Mouse (Mus musculus): ENCODE results near the gene Car3.
"Not testable (repeated sequence)": the region's sequence is repeated elsewhere in the genome, so short reads cannot be mapped to it uniquely, and the experiment has no call there.

The Car3 gene

GRCm38 (mm10) chr3:14863022-14863711 is at the start of gene Car3:
Car3 (plus strand) TSS chr3:14863512.
- DNase-seq, result peak; percentile 77

GRCm38 (mm10) chr3:14815396-14815795 is 47.9 kb upstream of the Car3 start:
- DNase-seq, result not testable (repeated sequence)

GRCm38 (mm10) chr3:14819844-14820504 is 43.3 kb upstream of the Car3 start:
- no peak for DNase-seq

- no peak for DNase-seq
Observed at GRCm38 (mm10) chr3:14828896-14829295, 34.4 kb upstream of the Car3 start.

GRCm38 (mm10) chr3:14831219-14831835 is 32.0 kb upstream of the Car3 start:
- no peak for DNase-seq

- no peak for DNase-seq
Observed at GRCm38 (mm10) chr3:14832766-14833165, 30.5 kb upstream of the Car3 start.

GRCm38 (mm10) chr3:14838936-14839335 is 24.4 kb upstream of the Car3 start:
- no peak for DNase-seq

- DNase-seq, result no peak
Observed at GRCm38 (mm10) chr3:14839466-14840118, 23.7 kb upstream of the Car3 start.

- no peak for DNase-seq
Observed at GRCm38 (mm10) chr3:14848587-14849254, 14.6 kb upstream of the Car3 start.

- DNase-seq, result no peak
Observed at GRCm38 (mm10) chr3:14853966-14854365, 9.3 kb upstream of the Car3 start.

GRCm38 (mm10) chr3:14854446-14854845 is 8.9 kb upstream of the Car3 start:
- DNase-seq, result no peak

GRCm38 (mm10) chr3:14857874-14858273 is 5.4 kb upstream of the Car3 start:
- no peak for DNase-seq

GRCm38 (mm10) chr3:14860291-14860690 is 3.0 kb upstream of the Car3 start:
- DNase-seq, result no peak

GRCm38 (mm10) chr3:14861165-14861564 is 2.1 kb upstream of the Car3 start:
- no peak for DNase-seq

GRCm38 (mm10) chr3:14861787-14862186 is 1.5 kb upstream of the Car3 start:
- no peak for DNase-seq

GRCm38 (mm10) chr3:14862654-14863021 is 674 bp upstream of the Car3 start:
- DNase-seq, result peak; percentile 56

- no peak for DNase-seq
Observed at GRCm38 (mm10) chr3:14863922-14864321, 610 bp downstream of the Car3 start.

- no peak for DNase-seq
Observed at GRCm38 (mm10) chr3:14865941-14866340, 2.6 kb downstream of the Car3 start.

- DNase-seq, result peak; percentile 85
Observed at GRCm38 (mm10) chr3:14869779-14870178, 6.5 kb downstream of the Car3 start.

GRCm38 (mm10) chr3:14870528-14870927 is 7.2 kb downstream of the Car3 start:
- no peak for DNase-seq

- peak; percentile 26 for DNase-seq
Observed at GRCm38 (mm10) chr3:14871386-14871785, 8.1 kb downstream of the Car3 start.

- peak; percentile 73 for DNase-seq
Observed at GRCm38 (mm10) chr3:14874402-14875040, 11.2 kb downstream of the Car3 start.
